Mouse (Mus musculus) adrenal gland, postnatal 36 days (tissue): ENCODE measurements at regions not wholly inside any gene's neighbourhood (a gene's known extent, or its start where the extent isn't known, plus 50 kb on each side); places are given as distances from the start of the nearest gene placed in this dataset.

Experiments used
- DNase-seq, 2 experiments: peaks; one replicate each; pipeline ENCODE4 v3.0.0; 2021; ENCODE audit warnings: mixed read lengths in 1 of 2

- DNase-seq, result no peak
These were observed 83.5 kb upstream of the Usp24 start for GRCm38 (mm10) chr4:106232499-106232970.

GRCm38 (mm10) chr4:106244384-106244819, 71.6 kb upstream of the Usp24 start:
- no peak for DNase-seq

DNA sequence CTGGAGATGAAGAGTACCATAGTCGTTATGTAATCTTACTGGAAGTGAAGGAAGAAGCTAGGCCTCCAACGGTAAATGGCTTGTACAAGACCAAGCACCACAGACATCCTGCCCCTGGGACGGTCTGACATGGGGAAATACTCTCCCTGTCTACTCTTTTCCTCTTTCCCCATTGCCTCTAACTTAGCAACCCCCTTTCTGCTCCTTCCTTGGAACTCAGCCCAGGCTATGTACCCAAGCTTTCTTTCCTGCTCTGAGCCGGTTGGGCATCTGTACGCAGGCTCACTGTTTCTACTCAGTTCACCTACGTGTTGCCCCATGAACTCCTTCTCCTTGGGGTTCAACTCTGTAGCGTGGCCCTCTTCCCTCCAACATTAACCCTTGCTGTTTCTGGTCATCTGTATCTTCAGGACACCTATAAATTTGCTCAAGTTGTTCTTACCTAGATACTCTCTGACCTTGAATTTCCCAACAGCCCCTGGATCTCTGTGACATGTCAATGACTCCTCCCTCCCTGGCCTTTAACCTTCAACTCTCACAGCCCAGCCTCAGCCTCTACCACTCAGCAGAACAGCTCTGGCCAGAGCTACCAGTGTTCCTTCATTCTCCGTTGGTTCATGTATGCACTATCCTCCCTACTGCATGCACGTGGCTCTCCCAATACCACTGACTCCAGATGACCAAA, 71.0 kb upstream of the Usp24 start:
- DNase-seq, result no peak

DNA sequence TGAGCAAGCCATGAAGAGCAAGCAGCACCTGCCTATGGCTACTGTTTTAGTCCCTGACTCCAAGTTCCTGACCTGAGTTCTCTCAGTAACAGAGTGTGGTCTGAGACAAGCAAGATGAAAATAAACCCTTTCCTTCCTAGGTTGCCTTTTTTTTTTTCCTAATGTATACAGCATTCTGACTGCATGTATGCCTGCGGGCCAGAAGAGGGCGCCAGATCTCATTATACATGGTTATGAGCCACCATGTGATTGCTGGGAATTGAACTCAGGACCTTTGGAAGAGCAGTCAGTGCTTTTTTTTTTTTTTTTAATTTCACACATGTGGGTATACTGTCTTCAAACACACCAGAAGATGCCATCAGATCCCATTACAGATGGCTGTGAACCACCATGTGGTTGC, 69.3 kb upstream of the Usp24 start:
- no peak for DNase-seq

GRCm38 (mm10) chr4:106247398-106247797, 68.6 kb upstream of the Usp24 start:
- DNase-seq, result no peak

- DNase-seq, result no peak
These were observed 67.7 kb upstream of the Usp24 start for GRCm38 (mm10) chr4:106248272-106248671.

- DNase-seq, result no peak
These were observed 66.8 kb upstream of the Usp24 start for GRCm38 (mm10) chr4:106249028-106249782.

GRCm38 (mm10) chr4:106250048-106250447, 66.0 kb upstream of the Usp24 start:
- DNase-seq, result no peak

DNA sequence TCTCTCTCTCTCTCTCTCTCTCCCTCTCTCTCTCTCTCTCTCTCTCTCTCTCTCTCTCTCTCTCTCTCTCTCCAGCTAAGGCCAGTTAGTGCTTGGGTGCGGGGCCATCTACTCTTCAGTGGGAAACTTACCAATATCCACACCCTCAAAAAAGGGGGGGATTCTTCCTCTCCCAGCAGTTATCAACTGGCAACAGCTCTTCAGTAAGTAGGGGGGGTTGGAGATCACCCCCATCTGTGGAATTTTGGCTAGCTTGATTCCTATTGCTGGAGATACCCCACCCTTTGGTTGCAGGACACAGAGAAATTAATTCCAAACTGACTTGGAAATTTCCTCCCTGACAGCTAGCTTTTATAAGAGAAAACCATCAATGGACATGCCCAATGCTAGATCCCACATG, 64.6 kb upstream of the Usp24 start:
- no peak for DNase-seq

- DNase-seq, result no peak
These were observed 63.1 kb upstream of the Usp24 start for GRCm38 (mm10) chr4:106252946-106253345.

DNA sequence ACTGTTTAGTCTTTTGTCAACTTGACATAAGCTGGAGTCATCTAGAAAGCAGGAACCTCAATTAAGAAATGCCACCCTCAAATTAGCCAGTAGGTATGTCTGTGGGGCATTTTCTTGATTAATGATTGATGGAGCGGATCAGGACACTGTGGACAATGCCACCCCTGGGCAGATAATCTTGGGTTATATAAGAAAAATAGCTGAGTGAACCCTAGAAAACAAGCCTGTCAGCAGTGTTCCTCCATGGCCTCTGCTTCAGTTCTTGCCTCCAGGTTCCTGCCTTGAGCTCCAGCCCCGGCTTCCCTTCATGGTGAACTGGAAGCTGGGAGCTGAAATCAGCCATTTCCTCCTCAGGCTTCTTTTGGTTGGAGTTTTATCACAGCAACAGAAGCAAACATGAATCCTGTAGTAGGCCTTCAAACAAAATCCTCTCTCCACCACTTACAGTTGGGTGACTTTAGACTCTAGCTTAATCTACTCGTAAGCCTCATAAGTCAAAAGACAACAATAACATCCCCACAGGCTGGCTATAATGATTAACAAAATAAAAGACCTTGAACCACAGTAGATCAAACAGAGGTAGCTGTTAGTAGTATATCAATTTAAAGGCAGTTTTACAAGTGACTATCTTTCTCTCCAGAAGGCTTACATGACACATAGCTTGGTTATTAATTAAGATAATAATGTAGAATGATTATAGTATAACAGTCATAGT, 61.1 kb upstream of the Usp24 start:
- no peak for DNase-seq

- peak; percentile 37 to 77 for DNase-seq
These were observed 59.9 kb upstream of the Usp24 start for GRCm38 (mm10) chr4:106255959-106256609.

DNA sequence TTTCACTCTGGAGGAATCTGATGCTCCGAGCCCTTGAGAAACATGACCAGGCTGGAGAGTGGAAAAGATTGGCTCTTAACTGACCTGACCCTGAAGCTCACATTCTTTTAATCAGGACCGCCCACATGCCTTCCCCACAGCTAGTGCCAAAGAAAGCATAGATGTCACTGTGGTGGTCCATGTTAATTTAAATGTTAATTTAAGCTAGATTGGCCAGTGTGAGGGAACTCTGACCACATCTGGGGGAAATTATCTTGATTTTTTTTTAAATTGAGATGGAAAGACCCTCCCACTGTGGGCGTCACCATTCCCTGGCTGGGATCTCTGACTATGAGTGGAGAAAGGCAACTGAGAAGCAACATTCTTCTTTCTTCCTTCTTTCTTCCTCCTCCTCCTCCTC, 54.6 kb upstream of the Usp24 start:
- DNase-seq, result no peak

DNA sequence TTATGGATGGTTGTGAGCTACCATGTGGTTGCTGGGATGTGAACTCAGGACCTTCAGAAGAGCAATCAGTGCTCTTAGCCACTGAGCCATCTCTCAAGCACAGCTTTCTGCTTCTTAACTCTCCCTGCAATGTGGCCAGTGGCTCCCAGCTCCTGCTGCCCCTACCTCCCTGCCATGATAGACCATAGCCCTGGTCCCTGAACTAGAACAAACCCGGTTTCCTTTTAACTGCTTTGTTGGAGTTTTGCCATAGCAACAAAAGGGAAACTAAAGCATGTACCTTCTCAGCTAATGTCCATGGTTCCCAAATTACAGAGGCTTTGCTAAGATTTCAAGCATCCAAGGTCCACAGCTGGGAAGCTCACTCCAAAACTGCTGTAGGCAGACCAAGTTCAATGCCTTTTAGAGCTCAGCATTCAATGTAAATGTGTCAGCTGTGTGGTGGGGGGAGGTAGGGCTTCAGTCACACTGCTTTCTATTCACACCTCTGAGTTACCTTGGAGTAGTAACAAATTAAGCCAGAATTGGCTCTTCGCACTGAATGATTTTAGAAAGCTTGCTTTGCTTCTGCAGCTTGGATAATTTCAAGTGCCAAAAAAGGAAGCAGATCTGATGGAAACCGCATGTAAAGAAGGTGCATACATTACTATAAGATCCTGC, 54.0 kb upstream of the Usp24 start:
- DNase-seq, result no peak

GRCm38 (mm10) chr4:106262751-106263725, 53.0 kb upstream of the Usp24 start:
- DNase-seq, result no peak
